Mouse (Mus musculus) CD8-positive naive resting alpha-beta T cell, adult 2 months (primary cell): ENCODE data around the gene Msh2.

Source experiments
- DNase-seq, 2 experiments: peaks; one replicate each; pipeline ENCODE4 v3.0.0; 2022; ENCODE audit warnings: low read depth in 2 of 2, low spot score in 2 of 2

The Msh2 gene

DNA sequence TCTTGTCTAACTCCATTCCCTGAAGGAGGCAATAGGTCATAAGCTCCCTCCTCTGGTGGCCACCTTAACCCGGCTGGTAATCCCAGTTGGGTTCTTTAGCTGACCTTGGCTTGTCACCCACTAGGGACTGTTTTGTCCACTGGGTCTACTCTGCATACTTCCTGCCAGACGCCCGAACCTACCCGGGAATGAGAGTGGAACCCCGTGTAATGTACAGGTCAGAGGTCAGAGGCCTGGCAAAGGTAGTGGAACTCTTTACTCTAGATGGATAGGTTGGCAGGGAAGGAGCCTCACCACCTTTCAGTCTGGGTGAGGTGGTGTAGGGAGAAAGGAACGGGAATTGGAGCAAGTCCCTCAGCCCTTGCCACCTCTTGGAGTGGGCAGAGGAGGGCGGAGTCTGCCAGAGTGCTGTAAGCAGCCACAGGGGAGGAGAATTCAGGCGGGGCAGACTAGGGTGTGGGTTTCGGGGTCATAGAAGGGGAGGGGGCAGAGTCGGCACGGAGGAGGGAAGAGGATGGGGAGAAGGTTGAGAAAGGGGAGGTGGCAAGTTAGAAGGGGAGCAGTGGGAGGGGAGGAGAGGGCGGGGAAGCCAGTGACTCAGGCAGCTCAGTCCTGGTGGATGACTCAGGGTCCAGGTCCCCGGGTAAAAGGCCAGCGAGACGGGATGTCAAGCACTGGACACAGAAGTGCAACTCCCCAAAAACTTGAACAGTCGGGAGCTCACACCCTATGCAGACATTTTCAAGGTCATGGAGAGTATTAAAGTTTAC is 27.1 kb downstream of the Msh2 start:
- no peak for DNase-seq

DNA sequence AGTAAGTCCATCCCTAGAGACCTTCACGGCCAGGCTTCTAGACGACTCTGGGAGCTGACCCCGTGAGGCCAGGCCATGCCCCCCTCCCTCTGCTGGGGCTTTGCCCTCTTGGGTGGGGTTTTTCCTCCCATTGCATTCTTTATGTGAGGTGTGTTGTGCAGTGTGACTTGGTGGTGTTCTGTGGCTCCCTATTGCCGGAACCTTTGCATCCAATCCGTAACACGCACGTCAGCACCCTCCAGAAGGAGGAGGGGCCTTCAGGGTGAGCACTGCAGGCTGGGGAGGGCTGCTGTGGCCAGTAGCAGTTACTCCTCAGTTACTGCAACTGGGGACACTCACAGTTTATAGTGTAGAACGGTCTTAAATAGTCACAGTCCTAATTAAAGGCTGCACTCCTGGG is 28.0 kb downstream of the Msh2 start:
- no peak for DNase-seq

DNA sequence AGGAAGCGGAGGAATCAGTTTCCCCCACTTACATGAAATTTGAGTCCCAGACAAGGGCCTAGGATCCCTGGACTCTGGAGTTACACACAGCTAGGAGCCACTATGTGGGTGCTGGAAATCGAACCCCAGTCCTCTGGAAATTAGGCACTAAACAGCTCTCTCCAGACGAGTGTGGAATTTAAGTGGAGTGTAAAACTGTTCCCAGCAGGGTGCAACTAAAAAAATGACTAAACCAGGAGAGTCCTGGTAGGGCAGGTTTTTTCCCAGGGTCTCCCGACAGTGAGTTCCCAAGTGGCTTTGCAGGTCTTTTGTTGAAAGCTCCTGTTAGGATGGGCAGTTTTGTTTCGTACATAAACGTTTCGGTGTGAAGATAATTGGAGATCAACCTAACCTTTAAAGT is 52.6 kb downstream of the Msh2 start:
- DNase-seq = no peak

GRCm38 (mm10) chr17:87726489-87727356 is 54.6 kb downstream of the Msh2 start:
- no peak for DNase-seq

GRCm38 (mm10) chr17:87731962-87732361 is 59.8 kb downstream of the Msh2 start:
- no peak for DNase-seq

DNA sequence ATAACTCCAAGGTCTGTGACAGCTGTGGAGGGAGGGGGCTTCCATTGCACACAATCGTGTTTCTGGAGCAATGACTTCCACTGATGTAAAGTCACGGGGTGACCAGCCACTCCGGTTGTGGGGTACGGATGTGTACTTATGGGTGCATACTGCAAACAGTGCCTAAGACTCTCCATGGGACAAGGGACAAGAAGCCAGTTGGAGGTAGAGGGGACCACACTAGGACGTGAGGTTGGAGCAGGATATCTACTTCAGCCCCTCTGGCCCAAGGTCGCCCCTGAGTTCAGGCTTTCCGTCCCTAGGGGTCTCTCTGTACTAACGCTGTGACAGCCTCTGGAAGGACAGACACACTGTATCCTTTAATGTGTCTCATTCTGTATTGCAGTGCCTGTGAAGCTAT is 62.3 kb downstream of the Msh2 start:
- DNase-seq = no peak

DNA sequence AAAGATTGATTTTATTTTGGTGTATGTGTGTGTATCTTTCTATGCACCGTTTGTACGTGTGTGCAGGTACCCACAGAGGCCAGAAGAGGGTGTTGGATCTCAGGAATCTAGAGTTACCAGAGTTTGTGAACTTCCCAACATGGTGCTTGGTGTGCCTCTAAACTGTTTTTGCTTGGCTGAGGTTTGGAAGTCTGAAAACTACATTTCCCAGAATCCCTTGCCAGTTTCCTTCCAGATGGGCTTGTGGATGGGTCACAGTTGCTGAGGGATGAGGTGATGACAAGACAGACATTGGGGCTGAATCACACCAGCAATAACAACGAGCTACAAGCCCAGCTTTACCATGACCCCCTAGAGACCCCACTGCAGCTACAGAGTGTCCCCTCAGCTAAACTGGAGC is 65.0 kb downstream of the Msh2 start:
- DNase-seq = no peak

- DNase-seq = no peak
Measured at GRCm38 (mm10) chr17:87739835-87740234, 67.7 kb downstream of the Msh2 start.

DNA sequence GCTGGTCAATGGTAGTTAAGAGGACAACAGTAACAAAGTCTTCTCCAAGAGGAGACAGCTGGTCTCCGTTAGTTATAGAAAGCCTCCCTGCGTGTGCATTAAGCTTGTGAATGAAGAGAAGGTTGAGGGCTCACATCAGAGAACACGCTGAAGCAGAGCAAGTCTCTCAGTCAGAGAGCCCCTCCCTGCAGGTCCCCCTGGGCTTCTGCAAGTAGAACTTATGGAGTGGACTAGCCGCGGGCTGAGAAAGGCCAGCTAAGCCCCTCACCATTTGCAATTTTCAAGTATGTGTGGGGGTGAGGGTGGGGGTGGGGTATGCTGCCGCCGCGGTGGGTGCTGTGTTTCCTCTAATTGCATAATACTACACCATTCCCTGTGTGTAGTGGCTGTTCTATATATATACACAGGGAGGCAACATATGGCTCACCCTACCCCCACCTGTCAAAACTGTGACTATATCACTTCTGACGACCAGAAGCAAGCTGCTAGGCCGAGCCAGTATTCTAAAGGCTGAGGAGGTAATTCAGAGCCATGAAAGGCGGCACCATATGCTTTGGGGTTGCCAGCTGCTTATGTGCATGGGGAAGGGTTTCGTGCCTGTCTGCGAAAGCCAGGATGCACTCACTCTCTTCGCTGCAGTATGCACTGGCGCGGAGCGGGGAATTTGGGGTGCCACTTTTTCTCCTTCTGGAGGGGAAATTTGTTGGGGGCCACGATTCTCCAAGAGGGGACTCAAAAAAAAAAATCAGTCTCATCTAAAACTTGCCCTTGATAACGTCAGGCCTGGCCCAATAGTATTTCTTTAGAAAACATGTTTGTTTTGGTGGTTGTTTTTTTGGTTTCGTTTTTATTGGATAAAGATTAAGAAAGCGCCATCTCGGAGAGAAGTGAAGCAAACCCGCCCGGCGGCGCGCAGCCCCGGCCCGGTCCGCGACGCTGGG is 73.1 kb downstream of the Msh2 start:
- DNase-seq = no peak

DNA sequence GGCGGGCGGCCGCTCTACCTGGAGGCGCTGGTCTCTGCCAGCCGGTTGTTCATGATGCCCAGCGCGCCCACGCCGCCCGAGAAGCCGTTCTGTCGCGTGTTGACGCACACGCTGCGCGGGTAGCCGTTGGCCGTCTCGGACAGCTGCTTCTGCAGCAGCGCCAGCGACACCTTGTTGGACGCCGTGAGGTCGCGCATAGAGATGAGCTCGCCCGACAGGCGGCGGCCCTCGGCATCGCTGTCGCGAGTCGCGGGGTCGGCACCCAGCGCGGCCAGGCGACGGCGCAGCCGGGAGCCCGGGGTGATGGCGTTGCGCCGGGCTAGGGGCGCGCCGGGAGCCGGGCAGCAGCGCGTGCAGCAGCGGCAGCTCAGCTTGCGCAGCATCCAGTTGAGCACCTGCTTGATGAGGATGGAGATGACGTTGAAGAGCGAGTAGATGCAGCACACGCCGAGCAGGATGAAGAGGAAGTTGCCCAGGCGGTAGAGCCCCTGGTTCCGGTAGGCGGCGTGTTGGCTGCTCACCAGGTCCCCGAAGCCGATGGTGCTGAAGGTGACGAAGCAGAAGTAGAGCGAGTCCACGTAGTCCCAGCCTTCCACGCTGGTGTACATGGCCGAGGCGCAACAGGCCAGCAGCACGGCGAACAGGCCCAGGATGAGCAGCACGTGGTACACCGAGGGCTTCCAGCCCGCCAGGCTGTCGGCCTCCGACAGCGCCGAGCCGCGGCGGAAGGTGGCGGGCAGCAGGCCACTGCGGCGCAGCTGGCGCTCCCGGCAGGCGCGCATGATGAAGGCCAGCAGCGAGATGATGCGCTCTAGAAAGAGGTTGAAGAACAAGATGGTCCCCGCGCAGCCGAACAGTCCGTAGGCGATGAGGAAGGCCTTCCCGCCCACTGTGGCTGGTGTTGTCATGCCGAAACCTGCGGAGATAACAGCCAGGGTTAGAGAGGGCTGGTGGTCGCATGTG is 74.1 kb downstream of the Msh2 start:
- DNase-seq = peak; percentile 3

DNA sequence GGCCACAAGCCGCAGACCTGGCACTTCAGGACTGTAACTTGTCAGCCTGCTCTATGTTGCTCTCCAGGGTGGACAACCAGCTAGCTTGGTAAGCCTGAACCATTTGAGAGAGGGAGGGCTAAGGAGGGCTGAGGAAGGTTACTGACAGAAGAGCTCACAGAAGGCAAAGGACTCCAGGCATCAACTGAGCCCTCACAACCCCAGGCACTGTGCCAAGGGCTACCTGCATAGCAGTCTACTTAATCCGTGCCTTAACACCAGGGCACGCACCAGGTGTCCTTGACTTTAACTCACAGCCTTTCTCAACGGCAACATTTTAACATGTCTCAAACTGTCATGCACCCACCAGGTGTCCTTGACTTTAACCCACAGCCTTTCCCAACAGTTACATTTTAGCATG is 88.2 kb downstream of the Msh2 start:
- no peak for DNase-seq

DNA sequence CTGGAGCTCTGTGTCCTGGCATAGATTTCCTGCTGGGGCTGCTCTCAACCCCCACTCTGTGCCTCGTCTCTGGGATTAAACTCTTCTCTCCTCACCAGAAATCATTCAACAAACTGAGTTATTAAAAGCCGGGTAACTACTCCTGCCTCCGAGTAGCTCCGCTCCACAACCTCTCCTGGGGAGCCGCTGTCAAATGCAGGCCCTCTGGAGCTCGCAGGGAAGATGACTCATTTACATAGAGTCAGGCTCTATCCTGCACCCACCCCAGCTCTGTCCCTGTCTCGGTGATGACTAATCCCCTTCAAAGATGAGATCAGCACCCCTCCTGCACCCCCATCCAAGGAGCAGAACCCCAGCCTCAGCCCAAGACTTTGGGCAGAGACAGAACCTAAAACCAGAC is 91.0 kb downstream of the Msh2 start:
- no peak for DNase-seq

GRCm38 (mm10) chr17:87765031-87765430 is 92.9 kb downstream of the Msh2 start:
- DNase-seq = no peak

DNA sequence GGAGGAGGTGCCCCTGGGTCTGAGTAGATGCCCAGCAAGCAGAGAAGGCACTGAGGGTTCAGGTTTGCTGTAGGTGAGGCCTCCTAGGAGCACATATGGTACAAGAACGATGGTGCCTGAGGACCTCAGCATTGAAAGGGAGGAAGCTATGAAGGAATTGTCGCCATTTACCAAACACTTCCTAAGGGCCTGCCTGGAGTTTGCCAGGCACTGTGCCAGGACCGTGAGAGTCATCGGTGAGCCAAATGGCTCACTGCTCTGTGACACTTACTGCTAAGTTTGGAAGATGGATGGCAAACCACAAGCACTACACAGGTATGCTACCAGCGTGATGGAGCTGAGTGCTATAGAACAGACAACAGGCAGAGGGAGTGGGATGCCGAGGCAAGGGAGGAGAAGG is 94.8 kb downstream of the Msh2 start:
- no peak for DNase-seq

DNA sequence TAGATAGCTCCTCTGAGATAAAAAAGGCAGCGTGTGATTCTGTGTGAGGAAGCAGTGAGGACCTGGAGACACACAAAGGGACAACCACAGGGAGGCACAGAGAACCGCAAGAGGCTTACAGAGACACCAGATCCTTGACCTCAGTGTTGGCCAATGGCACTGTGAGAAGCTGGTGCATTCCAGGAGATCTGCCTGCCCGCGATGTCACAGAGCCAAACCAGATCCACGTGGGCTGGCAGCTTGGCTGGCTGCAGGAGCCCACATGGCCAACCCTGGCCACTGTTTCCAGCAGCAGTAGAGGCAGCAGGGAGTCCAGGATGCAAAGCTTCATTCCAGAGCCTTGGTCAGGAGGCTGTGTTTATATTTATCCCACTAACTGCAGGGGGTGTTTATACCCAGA is 98.6 kb downstream of the Msh2 start:
- DNase-seq = no peak

DNA sequence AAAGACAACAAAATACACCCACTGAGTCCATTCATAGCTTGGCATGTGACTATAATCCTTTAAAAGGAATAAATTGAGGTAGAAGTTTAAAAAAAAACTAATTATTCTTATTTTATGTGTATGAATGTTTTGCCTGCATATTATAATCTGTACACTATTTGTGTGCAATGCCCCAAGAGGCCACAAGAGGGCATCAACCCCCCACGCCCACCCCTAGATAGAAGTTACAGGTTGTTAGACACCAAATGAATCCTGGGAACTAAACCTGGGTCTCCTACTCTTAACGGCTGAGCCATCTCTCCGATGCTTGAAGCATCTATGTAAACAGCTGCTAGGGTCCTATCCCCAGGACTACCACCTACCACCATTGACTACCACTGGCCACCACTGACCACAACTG is 101.0 kb downstream of the Msh2 start:
- DNase-seq = no peak
